ENCODE assay signal across 8 mouse cellular contexts in the genomic region with DNA sequence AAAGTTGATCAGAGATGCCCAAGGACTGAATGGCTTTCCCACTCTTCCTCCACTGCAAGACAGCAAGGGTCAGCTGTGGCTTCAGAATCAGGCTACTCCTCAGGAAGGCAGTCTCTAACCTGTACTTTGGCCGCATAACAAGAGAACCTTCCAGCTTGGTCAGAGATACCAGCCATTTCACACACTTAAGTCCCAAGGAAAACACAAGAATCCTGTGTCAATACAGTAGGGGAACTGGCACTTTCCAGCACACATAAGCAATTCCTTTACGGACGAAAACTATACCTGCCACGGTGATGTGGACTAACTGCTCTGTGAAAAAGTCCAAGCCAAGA. TPM values are rescaled to one million over a fixed set of nuclear protein-coding genes. Genes with fewer than 3 reads are reported as not detected.
DNase-seq lines count a peak whose midpoint lies in the region; ATAC-seq and TF ChIP-seq lines count a peak whose summit lies in the region.

No protein-coding gene starts in this region.

- peak overlapping the region; percentile 8 to 16; a peak in 1 of 4 replicates for H3K27ac ChIP-seq in heart, embryonic 14.5 days (replicated peaks in 1 of 2; ENCODE audit: control insufficient read depth in 1 of 2, insufficient read depth in 1 of 2, low read depth in 2 of 2, low read length in 2 of 2)
- no peak overlapping the region for H3K27ac ChIP-seq in ES-Bruce4 (ENCODE audit: insufficient read depth, low read length)
- no peak overlapping the region for H3K27ac ChIP-seq in hindbrain, embryonic 12.5 days

- no peak for TF ChIP-seq EP300 in ES-Bruce4 (IDR thresholded peaks at IDR 0.05; ENCODE audit: insufficient read depth, low read depth, low read length)

- H3K4me3 ChIP-seq in heart, embryonic 14.5 days (ENCODE audit: control insufficient read depth in 1 of 2, insufficient read depth in 1 of 2, low read depth in 1 of 2, low read length in 2 of 2), result peak overlapping the region; percentile 10 to 85; a peak in 3 of 4 replicates
- peak overlapping the region; percentile 92 for H3K4me3 ChIP-seq in ES-Bruce4 (ENCODE audit: low read depth, low read length)
- peak overlapping the region; percentile 84 for H3K4me3 ChIP-seq in hindbrain, embryonic 12.5 days

- peaks cover 10 to 17% of the 10 kb centered on the region in 2 experiments for H3K4me1 ChIP-seq in heart, embryonic 14.5 days (ENCODE audit: control insufficient read depth in 2 of 2, insufficient read depth in 2 of 2, low read length in 2 of 2)
- no peaks in the 10 kb centered on the region for H3K4me1 ChIP-seq in ES-Bruce4 (ENCODE audit: control insufficient read depth, insufficient read depth, low read length)
- H3K4me1 ChIP-seq in hindbrain, embryonic 12.5 days, result peaks cover 20% of the 10 kb centered on the region

- ATAC-seq in heart, embryonic 14.5 days (ENCODE audit: insufficient number of reproducible peaks, insufficient read depth, low FRiP score, low read depth), result no peak
- ATAC-seq in hindbrain, embryonic 12.5 days (ENCODE audit: low FRiP score), result no peak
- ATAC-seq in megakaryocyte-erythroid progenitor cell, adult 5-6 weeks (replicated peaks; ENCODE audit: low FRiP score, low TSS enrichment, poor library complexity, severe bottlenecking), result peak; percentile 0; the same call in 1 of the 2 replicates

- H3K36me3 ChIP-seq in heart, embryonic 14.5 days (ENCODE audit: control insufficient read depth, insufficient read depth, low read length), result peaks cover 10% of the 10 kb centered on the region; the same call in 1 of the 2 replicates
- H3K36me3 ChIP-seq in ES-Bruce4 (ENCODE audit: control insufficient read depth, insufficient read depth, low read length, poor library complexity, severe bottlenecking), result peaks cover 2% of the 10 kb centered on the region
- H3K36me3 ChIP-seq in hindbrain, embryonic 12.5 days, result peaks cover 14% of the 10 kb centered on the region; the same call in 1 of the 2 replicates

- 58% methylated on average over 4 of the region's 4 CpGs for WGBS in heart, embryonic 14.5 days
- WGBS in hindbrain, embryonic 12.5 days, result 83% methylated on average over 4 of the region's 4 CpGs

- no peak for TF ChIP-seq CTCF in ES-Bruce4 (IDR thresholded peaks at IDR 0.05; ENCODE audit: low read depth, low read length)

- peak overlapping the region; percentile 92; the same call in 1 of the 2 replicates for H3K9ac ChIP-seq in heart, embryonic 14.5 days (ENCODE audit: low read length)
- H3K9ac ChIP-seq in ES-Bruce4 (ENCODE audit: low read depth, poor library complexity, severe bottlenecking), result peak overlapping the region; percentile 93
- no peak overlapping the region for H3K9ac ChIP-seq in hindbrain, embryonic 12.5 days

- no peaks in the 10 kb centered on the region for H3K27me3 ChIP-seq in heart, embryonic 14.5 days (ENCODE audit: control insufficient read depth, insufficient read depth, low read length)
- H3K27me3 ChIP-seq in ES-Bruce4 (ENCODE audit: control insufficient read depth, insufficient read depth, low read length, poor library complexity, severe bottlenecking), result no peaks in the 10 kb centered on the region
- H3K27me3 ChIP-seq in hindbrain, embryonic 12.5 days, result no peaks in the 10 kb centered on the region

- DNase-seq in heart, postnatal 4 days, result no peak
- DNase-seq in layer of hippocampus, adult 9-10 months (ENCODE audit: low spot score), result no peak
- DNase-seq in ovary, postnatal 36 days (ENCODE audit: low spot score), result no peak
- no peak for DNase-seq in thymus, postnatal 10 days (ENCODE audit: low spot score in 2 of 2)

- H3K4me2 ChIP-seq in heart, embryonic 14.5 days (ENCODE audit: low read length), result peak overlapping the region; percentile 83
- peak overlapping the region; percentile 89 for H3K4me2 ChIP-seq in hindbrain, embryonic 12.5 days (replicated peaks)

- H3K9me3 ChIP-seq in heart, embryonic 14.5 days (ENCODE audit: control insufficient read depth, low read length), result no peaks in the 10 kb centered on the region
- no peaks in the 10 kb centered on the region for H3K9me3 ChIP-seq in ES-Bruce4 (replicated peaks; ENCODE audit: control insufficient read depth, insufficient read depth, low read length, poor library complexity, severe bottlenecking)
- H3K9me3 ChIP-seq in hindbrain, embryonic 12.5 days (replicated peaks), result no peaks in the 10 kb centered on the region

- no peak for TF ChIP-seq POLR2A in ES-Bruce4 (IDR thresholded peaks at IDR 0.05; ENCODE audit: insufficient read depth, low read length)

RNA-seq across cellular contexts. Expression of gene Rab5c, which starts 1.3 kb away (rescaled TPM):
- polyA plus RNA-seq in heart, embryonic 14.5 days (2014; fragmentation: Nextera tagmentation; extraction: Ambion mirVana), result 15.8 and 30.7 TPM in 2 replicates
- 10 to 100 TPM; 78.8 to 83.6 TPM for total RNA-seq in heart, postnatal 4 days (2021)
- 95.2 and 95.3 TPM in 2 replicates for polyA plus RNA-seq in ES-Bruce4 (2011; ENCODE audit: insufficient read depth, insufficient read length, low read depth, missing spikeins)
- polyA plus RNA-seq in hindbrain, embryonic 12.5 days (2016; fragmentation: Nextera tagmentation; extraction: Ambion mirVana), result 17.7 and 19.9 TPM in 2 replicates
- 77.5 and 147 TPM in 2 replicates for total RNA-seq in megakaryocyte-erythroid progenitor cell, adult 5-6 weeks (2014; fragmentation: Nextera tagmentation)
- 81.5 and 95.4 TPM in 2 replicates for total RNA-seq in megakaryocyte-erythroid progenitor cell, adult 5-6 weeks (2017)

RNA-seq across cellular contexts. Expression of gene Kcnh4, which starts 23.0 kb away (rescaled TPM):
- polyA plus RNA-seq in heart, embryonic 14.5 days (2014; fragmentation: Nextera tagmentation; extraction: Ambion mirVana), result not detected in 2 replicates
- total RNA-seq in heart, postnatal 4 days (2021), result not detected
- polyA plus RNA-seq in ES-Bruce4 (2011; ENCODE audit: insufficient read depth, insufficient read length, low read depth, missing spikeins), result 0.17 and 0.21 TPM in 2 replicates
- 6.0 and 6.2 TPM in 2 replicates for polyA plus RNA-seq in hindbrain, embryonic 12.5 days (2016; fragmentation: Nextera tagmentation; extraction: Ambion mirVana)
- 0.57 TPM in 1 of 2 replicates, not detected in the other for total RNA-seq in megakaryocyte-erythroid progenitor cell, adult 5-6 weeks (2014; fragmentation: Nextera tagmentation)
- not detected in 2 replicates for total RNA-seq in megakaryocyte-erythroid progenitor cell, adult 5-6 weeks (2017)

RNA-seq across cellular contexts. Expression of gene Hspb9, which starts 23.1 kb away (rescaled TPM):
- not detected in 2 replicates for polyA plus RNA-seq in heart, embryonic 14.5 days (2014; fragmentation: Nextera tagmentation; extraction: Ambion mirVana)
- not detected for total RNA-seq in heart, postnatal 4 days (2021)
- polyA plus RNA-seq in ES-Bruce4 (2011; ENCODE audit: insufficient read depth, insufficient read length, low read depth, missing spikeins), result not detected in 2 replicates
- 0.35 and 0.38 TPM in 2 replicates for polyA plus RNA-seq in hindbrain, embryonic 12.5 days (2016; fragmentation: Nextera tagmentation; extraction: Ambion mirVana)
- total RNA-seq in megakaryocyte-erythroid progenitor cell, adult 5-6 weeks (2014; fragmentation: Nextera tagmentation), result not detected in 2 replicates
- total RNA-seq in megakaryocyte-erythroid progenitor cell, adult 5-6 weeks (2017), result not detected in 2 replicates

RNA-seq across cellular contexts. Expression of gene Kat2a, which starts 24.4 kb away (rescaled TPM):
- 28.3 and 29.4 TPM in 2 replicates for polyA plus RNA-seq in heart, embryonic 14.5 days (2014; fragmentation: Nextera tagmentation; extraction: Ambion mirVana)
- total RNA-seq in heart, postnatal 4 days (2021), result 10 to 100 TPM; 17.5 to 18.0 TPM
- polyA plus RNA-seq in ES-Bruce4 (2011; ENCODE audit: insufficient read depth, insufficient read length, low read depth, missing spikeins), result 61.3 and 63.1 TPM in 2 replicates
- 61.4 and 61.8 TPM in 2 replicates for polyA plus RNA-seq in hindbrain, embryonic 12.5 days (2016; fragmentation: Nextera tagmentation; extraction: Ambion mirVana)
- total RNA-seq in megakaryocyte-erythroid progenitor cell, adult 5-6 weeks (2014; fragmentation: Nextera tagmentation), result 60.8 and 61.6 TPM in 2 replicates
- total RNA-seq in megakaryocyte-erythroid progenitor cell, adult 5-6 weeks (2017), result 15.2 and 30.5 TPM in 2 replicates

RNA-seq across cellular contexts. Expression of gene Hcrt, which starts 26.0 kb away (rescaled TPM):
- not detected in 2 replicates for polyA plus RNA-seq in heart, embryonic 14.5 days (2014; fragmentation: Nextera tagmentation; extraction: Ambion mirVana)
- not detected for total RNA-seq in heart, postnatal 4 days (2021)
- not detected in 2 replicates for polyA plus RNA-seq in ES-Bruce4 (2011; ENCODE audit: insufficient read depth, insufficient read length, low read depth, missing spikeins)
- polyA plus RNA-seq in hindbrain, embryonic 12.5 days (2016; fragmentation: Nextera tagmentation; extraction: Ambion mirVana), result not detected in 2 replicates
- not detected in 2 replicates for total RNA-seq in megakaryocyte-erythroid progenitor cell, adult 5-6 weeks (2014; fragmentation: Nextera tagmentation)
- not detected in 2 replicates for total RNA-seq in megakaryocyte-erythroid progenitor cell, adult 5-6 weeks (2017)

Comparison
In these comparisons a context has a peak if more than half of its experiments do, and no peak if none do; other contexts are left out.
1. H3K27ac ChIP-seq: peak in heart, embryonic 14.5 days (2 of 2); none in ES-Bruce4 (single experiment) and hindbrain, embryonic 12.5 days (single experiment).
2. Peak in every context shown above with its lines, with median percentiles within 50 percentile points of each other: H3K4me3 ChIP-seq.